Mouse (Mus musculus) hindbrain, embryonic 11.5 days (tissue): Measurements from ENCODE around the gene Rpf2. TPM values are rescaled to one million over a fixed set of nuclear protein-coding genes. Genes with fewer than 3 reads are reported as not detected.

Source experiments
- ATAC-seq: fragments of 200-750 bp; cut with Nextera tagmentation; 2 replicates; pipeline ENCODE4 v1.8.0; 2017; ENCODE audit warnings: mild to moderate bottlenecking, moderate TSS enrichment, moderate library complexity; ENCODE audit not compliant: low FRiP score
- DNase-seq: peaks from one replicate; pipeline ENCODE4 v3.0.0-alpha.2; 2015; ENCODE audit warnings: low spot score
- H3K27ac ChIP-seq: fragments of 300-500 bp; sonication (generic); 2 replicates; pipeline ENCODE4 v1.5.1; 2014; ENCODE audit warnings: mild to moderate bottlenecking, low read depth, low read length
- H3K27me3 ChIP-seq: fragments of 300-500 bp; sonication (generic); 2 replicates; pipeline ENCODE4 v1.6.1; 2014; ENCODE audit warnings: mild to moderate bottlenecking, low read length, moderate library complexity, mixed read lengths; ENCODE audit not compliant: control insufficient read depth, insufficient read depth
- H3K36me3 ChIP-seq: fragments of 300-500 bp; sonication (generic); 2 replicates; pipeline ENCODE4 v1.6.1; 2014; ENCODE audit warnings: mild to moderate bottlenecking, low read length, moderate library complexity, mixed read lengths; ENCODE audit not compliant: control insufficient read depth, insufficient read depth
- H3K4me1 ChIP-seq: fragments of 300-500 bp; sonication (generic); replicated peaks from 2 replicates; pipeline ENCODE4 v1.6.1; 2014; ENCODE audit warnings: low read length, mixed read lengths; ENCODE audit not compliant: control insufficient read depth, insufficient read depth
- H3K4me2 ChIP-seq: fragments of 300-500 bp; sonication (generic); replicated peaks from 2 replicates; pipeline ENCODE4 v1.6.1; 2014; ENCODE audit warnings: mild to moderate bottlenecking, low read depth, low read length
- H3K4me3 ChIP-seq: fragments of 300-500 bp; sonication (generic); 2 replicates; pipeline ENCODE4 v1.5.1; 2014; ENCODE audit warnings: low read depth, low read length
- H3K9ac ChIP-seq: fragments of 300-500 bp; sonication (generic); 2 replicates; pipeline ENCODE4 v1.6.1; 2014; ENCODE audit warnings: low read depth, low read length
- H3K9me3 ChIP-seq: fragments of 300-500 bp; sonication (generic); 2 replicates; pipeline ENCODE4 v1.6.1; 2016; ENCODE audit warnings: low read length; ENCODE audit not compliant: control insufficient read depth
- WGBS: fragments of 180-500 bp; shearing (Covaris S2); extraction: QIAGEN DNeasy Blood & Tissue Kit; methylation state at CpG from one replicate; pipeline ENCODE4 v1.1.7; 2014; 5-methylcytosine and 5-hydroxymethylcytosine counted together
- polyA plus RNA-seq: library from polyadenylated mRNA; unstranded; fragments of >200 nt; fragmentation: Nextera tagmentation; extraction: Ambion mirVana; gene quantifications from 2 replicates; pipeline ENCODE4 v1.2.1, GENCODE M21; 2014

The Rpf2 gene
- polyA plus RNA-seq, 1 experiment from 2014 or later: 89.6 TPM

- 76% methylated on average over 5 of the region's 5 CpGs for WGBS
- Histone ChIP-seq H3K36me3 (no peaks in the 10 kb centered on the region), H3K9me3 (no peaks in the 10 kb centered on the region), H3K4me2 (no peak overlapping the region), H3K27me3 (no peaks in the 10 kb centered on the region), H3K9ac (no peak overlapping the region), H3K27ac (no peak overlapping the region), H3K4me1 (no peaks in the 10 kb centered on the region), H3K4me3 (no peak overlapping the region)
- ATAC-seq: no peak
- DNase-seq: no peak
These were observed 31.5 kb upstream of the Rpf2 start for GRCm38 (mm10) chr10:40278317-40278716.

GRCm38 (mm10) chr10:40275991-40276390, 29.2 kb upstream of the Rpf2 start:
- Histone ChIP-seq H3K27me3 (no peaks in the 10 kb centered on the region), H3K36me3 (no peaks in the 10 kb centered on the region), H3K9ac (no peak overlapping the region), H3K4me2 (no peak overlapping the region), H3K4me3 (no peak overlapping the region), H3K27ac (no peak overlapping the region), H3K9me3 (no peaks in the 10 kb centered on the region), H3K4me1 (no peaks in the 10 kb centered on the region)
- no peak for DNase-seq
- 73% methylated on average over 7 of the region's 7 CpGs for WGBS
- no peak for ATAC-seq

- no peak overlapping the region for H3K9ac ChIP-seq
These were observed 27.1 kb upstream of the Rpf2 start for GRCm38 (mm10) chr10:40273938-40274337.

DNA sequence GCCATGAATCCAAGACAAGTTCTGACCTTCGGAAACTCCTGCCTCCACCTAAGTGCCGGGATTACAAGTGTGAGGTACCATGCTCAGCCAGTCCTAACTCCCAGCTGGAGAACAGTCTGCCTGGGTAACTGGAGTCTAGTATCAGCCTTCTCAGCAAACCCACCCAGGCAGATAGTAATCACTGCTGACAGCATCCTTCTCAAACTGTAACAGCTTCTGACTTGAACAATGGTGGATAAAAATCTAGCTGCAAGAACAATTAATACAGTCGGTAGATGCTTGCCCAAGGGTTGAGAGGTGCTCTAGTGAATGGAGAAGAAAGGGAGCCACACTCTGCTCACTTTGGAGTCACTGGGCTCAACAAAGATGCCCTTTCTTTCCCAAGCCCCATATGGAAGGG, 24.4 kb upstream of the Rpf2 start:
- Histone ChIP-seq H3K36me3 (no peaks in the 10 kb centered on the region), H3K9ac (no peak overlapping the region), H3K4me2 (no peak overlapping the region), H3K27ac (no peak overlapping the region), H3K27me3 (no peaks in the 10 kb centered on the region), H3K4me3 (no peak overlapping the region), H3K9me3 (no peaks in the 10 kb centered on the region), H3K4me1 (no peaks in the 10 kb centered on the region)
- ATAC-seq: no peak
- no peak for DNase-seq
- WGBS: 88% methylated on average over 3 of the region's 3 CpGs

More at GRCm38 (mm10) chr10:40273938-40274337, 27.1 kb upstream of the Rpf2 start:
- Histone ChIP-seq H3K27ac (no peak overlapping the region), H3K4me1 (no peaks in the 10 kb centered on the region), H3K36me3 (no peaks in the 10 kb centered on the region), H3K27me3 (no peaks in the 10 kb centered on the region), H3K9me3 (no peaks in the 10 kb centered on the region), H3K4me2 (no peak overlapping the region), H3K4me3 (no peak overlapping the region)
- ATAC-seq (no peak), DNase-seq (no peak)
- 78% methylated on average over 5 of the region's 5 CpGs for WGBS

- no peak for DNase-seq
- 92% methylated on average over 3 of the region's 3 CpGs for WGBS
- Histone ChIP-seq H3K4me2 (no peak overlapping the region), H3K27me3 (no peaks in the 10 kb centered on the region), H3K9me3 (no peaks in the 10 kb centered on the region), H3K36me3 (no peaks in the 10 kb centered on the region), H3K4me3 (no peak overlapping the region), H3K4me1 (no peaks in the 10 kb centered on the region), H3K27ac (no peak overlapping the region), H3K9ac (no peak overlapping the region)
- no peak for ATAC-seq
These were observed 18.1 kb upstream of the Rpf2 start for GRCm38 (mm10) chr10:40264920-40265319.

GRCm38 (mm10) chr10:40263691-40264090, 16.9 kb upstream of the Rpf2 start:
- Histone ChIP-seq H3K27me3 (no peaks in the 10 kb centered on the region), H3K9me3 (no peaks in the 10 kb centered on the region), H3K4me3 (no peak overlapping the region), H3K4me1 (no peaks in the 10 kb centered on the region), H3K4me2 (no peak overlapping the region), H3K36me3 (no peaks in the 10 kb centered on the region), H3K27ac (no peak overlapping the region), H3K9ac (no peak overlapping the region)
- DNase-seq (no peak), ATAC-seq (no peak)
- 91% methylated on average over 4 of the region's 4 CpGs for WGBS

DNA sequence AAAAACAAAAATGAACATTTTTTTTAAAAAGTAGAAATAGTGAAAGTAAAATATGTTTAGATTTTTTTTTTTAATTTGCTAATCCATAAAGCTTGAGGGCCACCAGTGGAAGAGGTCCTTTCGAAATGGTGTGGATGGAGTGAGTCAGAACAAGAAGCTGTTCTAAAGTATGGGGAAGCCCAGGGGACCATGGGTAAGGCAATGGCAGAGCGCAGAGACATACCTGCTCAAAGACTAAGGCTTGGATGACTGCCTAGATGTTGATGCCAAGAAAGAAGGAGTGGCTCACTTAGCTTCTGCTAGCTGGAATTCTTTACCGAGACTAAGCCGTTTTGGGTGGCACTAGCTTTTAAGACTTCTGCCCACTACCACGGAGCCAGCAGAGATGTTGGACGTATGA, 15.4 kb upstream of the Rpf2 start:
- DNase-seq (no peak), ATAC-seq (no peak)
- 93% methylated on average over 6 of the region's 6 CpGs for WGBS
- Histone ChIP-seq H3K9ac (no peak overlapping the region), H3K36me3 (no peaks in the 10 kb centered on the region), H3K27ac (no peak overlapping the region), H3K4me2 (no peak overlapping the region), H3K27me3 (no peaks in the 10 kb centered on the region), H3K4me1 (no peaks in the 10 kb centered on the region), H3K4me3 (no peak overlapping the region), H3K9me3 (no peaks in the 10 kb centered on the region)

DNA sequence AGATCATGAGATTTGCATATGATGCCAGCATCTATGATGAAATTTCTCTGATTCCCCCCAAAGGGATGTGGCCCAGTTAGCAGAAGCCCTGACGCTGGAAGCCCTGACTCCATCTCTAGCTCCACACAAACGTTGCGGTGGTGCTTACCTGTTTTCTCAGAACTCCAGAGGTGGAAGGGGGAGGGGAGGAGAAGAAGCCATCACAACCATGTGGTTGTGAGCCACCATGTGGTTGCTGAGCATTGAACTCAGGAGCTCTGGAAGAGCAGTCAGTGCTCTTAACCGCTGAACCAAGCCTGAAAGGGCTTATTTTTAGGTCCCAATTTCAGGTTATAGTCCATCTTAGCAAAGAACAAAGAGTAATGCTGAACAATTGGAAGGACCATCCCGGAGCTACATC, 13.5 kb upstream of the Rpf2 start:
- Histone ChIP-seq H3K36me3 (no peaks in the 10 kb centered on the region), H3K27ac (no peak overlapping the region), H3K9ac (no peak overlapping the region), H3K4me1 (no peaks in the 10 kb centered on the region), H3K4me2 (no peak overlapping the region), H3K4me3 (no peak overlapping the region), H3K27me3 (no peaks in the 10 kb centered on the region), H3K9me3 (no peaks in the 10 kb centered on the region)
- DNase-seq (no peak), ATAC-seq (no peak)
- WGBS: 51% methylated on average over 5 of the region's 5 CpGs

GRCm38 (mm10) chr10:40259542-40259941, 12.7 kb upstream of the Rpf2 start:
- Histone ChIP-seq H3K27me3 (no peaks in the 10 kb centered on the region), H3K4me1 (no peaks in the 10 kb centered on the region), H3K9ac (no peak overlapping the region), H3K4me3 (no peak overlapping the region), H3K9me3 (no peaks in the 10 kb centered on the region), H3K4me2 (no peak overlapping the region), H3K27ac (no peak overlapping the region), H3K36me3 (no peaks in the 10 kb centered on the region)
- ATAC-seq (no peak), DNase-seq (no peak)
- WGBS: 14% methylated on average over 8 of the region's 8 CpGs
